Mouse (Mus musculus) erythroblast, embryonic 14.5 days (primary cell): ENCODE measurements around the gene Gm428. TPM values are rescaled to one million over a fixed set of nuclear protein-coding genes. Genes with fewer than 3 reads are reported as not detected.
"Not testable (repeated sequence)": the region's sequence is repeated elsewhere in the genome, so short reads cannot be mapped to it uniquely, and the experiment has no call there.

Experiments used
- H3K27me3 ChIP-seq: 2 replicates; pipeline ENCODE4 v1.6.1; 2012; ENCODE audit warnings: inconsistent platforms; ENCODE audit not compliant: control insufficient read depth
- H3K36me3 ChIP-seq: 2 replicates; pipeline ENCODE4 v1.6.1; 2012; ENCODE audit warnings: mild to moderate bottlenecking, inconsistent platforms; ENCODE audit not compliant: control insufficient read depth
- H3K4me1 ChIP-seq: 2 replicates; pipeline ENCODE4 v1.6.1; 2012; ENCODE audit warnings: inconsistent platforms; ENCODE audit not compliant: control insufficient read depth
- H3K4me3 ChIP-seq: replicated peaks from 2 replicates; pipeline ENCODE3; 2012; ENCODE audit warnings: moderate library complexity, mild to moderate bottlenecking, inconsistent platforms
- H3K9me3 ChIP-seq: 2 replicates; pipeline ENCODE4 v1.6.1; 2012; ENCODE audit warnings: low read length, inconsistent platforms, mixed read lengths; ENCODE audit not compliant: control insufficient read depth
- GATA1 ChIP-seq: IDR thresholded peaks from 2 replicates; pipeline ENCODE4 v1.6.1; 2012; ENCODE audit warnings: low read length, inconsistent platforms, mixed read lengths
- TAL1 ChIP-seq: IDR thresholded peaks from 3 replicates; pipeline ENCODE4 v1.6.1; 2012; ENCODE audit warnings: low read length, inconsistent platforms, mixed read lengths
- polyA plus RNA-seq: library from polyadenylated mRNA; stranded (reverse); fragments of >175 nt; gene quantifications from 2 replicates; pipeline ENCODE4 v1.2.3, GENCODE M21; 2012

The Gm428 gene
- polyA plus RNA-seq: not detected in 2 replicates

- not testable (repeated sequence) for H3K4me3 ChIP-seq, H3K4me1 ChIP-seq, H3K27me3 ChIP-seq, H3K9me3 ChIP-seq, H3K36me3 ChIP-seq
Measured at GRCm38 (mm10) chr4:73683216-73683615, at the start of gene Gm428. TSS of gene Gm428 (plus strand) at chr4:73683516.

GRCm38 (mm10) chr4:73637821-73638220 is 45.5 kb upstream of the Gm428 start, which contains the start of gene Gm11236:
TSS of gene Gm11236 (plus strand) at chr4:73638121.
- H3K36me3 ChIP-seq, H3K9me3 ChIP-seq, H3K27me3 ChIP-seq, H3K4me3 ChIP-seq, H3K4me1 ChIP-seq: not testable (repeated sequence)

- not testable (repeated sequence) for H3K4me1 ChIP-seq, H3K36me3 ChIP-seq, H3K4me3 ChIP-seq, H3K27me3 ChIP-seq, H3K9me3 ChIP-seq
Measured at GRCm38 (mm10) chr4:73661864-73662263, 21.5 kb upstream of the Gm428 start.

- not testable (repeated sequence) for H3K4me3 ChIP-seq, H3K4me1 ChIP-seq, H3K27me3 ChIP-seq, H3K9me3 ChIP-seq, H3K36me3 ChIP-seq
Measured at GRCm38 (mm10) chr4:73668054-73668453, 15.3 kb upstream of the Gm428 start, which contains the start of gene Gm11239. TSS of gene Gm11239 (plus strand) at chr4:73668354.

DNA sequence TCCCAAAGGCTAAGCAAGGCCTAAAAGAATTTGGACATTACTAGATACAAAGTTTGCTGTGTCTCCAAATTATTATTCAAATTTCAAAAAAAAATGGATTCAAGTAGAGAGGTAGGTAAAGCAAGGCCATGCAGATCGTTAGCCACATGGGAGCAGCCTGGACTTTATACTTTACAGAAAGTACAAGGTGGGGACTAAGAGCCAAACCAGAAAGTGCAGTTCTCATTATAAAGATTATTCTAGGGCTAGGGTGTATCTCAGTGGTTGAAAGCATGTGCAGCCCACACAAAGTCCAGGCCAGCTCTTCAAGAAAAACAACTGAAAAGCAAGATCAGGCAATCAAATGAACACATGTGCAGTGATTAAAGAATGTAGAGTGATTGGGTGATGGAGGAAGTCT is 35.4 kb downstream of the Gm428 start:
- no peaks in the 10 kb centered on the region for H3K4me1 ChIP-seq

GRCm38 (mm10) chr4:73719819-73720218 is 36.5 kb downstream of the Gm428 start:
- Histone ChIP-seq H3K4me1 (no peaks in the 10 kb centered on the region), H3K27me3 (no peaks in the 10 kb centered on the region), H3K9me3 (peaks cover 4% of the 10 kb centered on the region; the same call in 1 of the 2 replicates), H3K36me3 (no peaks in the 10 kb centered on the region), H3K4me3 (no peak overlapping the region)
- TF ChIP-seq GATA1 (no peak), TAL1 (no peak)

More for the DNA sequence above, 35.4 kb downstream of the Gm428 start:
- TF ChIP-seq TAL1: no peak
- no peak for TF ChIP-seq GATA1
- H3K9me3 ChIP-seq: peaks cover 4% of the 10 kb centered on the region; the same call in 1 of the 2 replicates
- no peaks in the 10 kb centered on the region for H3K27me3 ChIP-seq
- H3K36me3 ChIP-seq: no peaks in the 10 kb centered on the region
- H3K4me3 ChIP-seq: no peak overlapping the region

Other genes with a start within 250 kb of the Gm428 start
- not detected in 2 replicates for gene Gm11238, start 75.6 kb upstream of the Gm428 start, polyA plus RNA-seq
- not detected in 2 replicates for gene Gm11237, start 60.5 kb upstream of the Gm428 start, polyA plus RNA-seq
- not detected in 2 replicates for gene Gm11236, start 45.4 kb upstream of the Gm428 start, polyA plus RNA-seq
- not detected in 2 replicates for gene Gm11239, start 15.2 kb upstream of the Gm428 start, polyA plus RNA-seq
- gene Rasef, start 107.5 kb downstream of the Gm428 start, polyA plus RNA-seq: not detected in 2 replicates
- gene Gm11758, start 192.8 kb downstream of the Gm428 start, polyA plus RNA-seq: not detected in 2 replicates
- not detected in 2 replicates for gene Gm11757, start 207.6 kb downstream of the Gm428 start, polyA plus RNA-seq
- gene Gm13871, start 222.4 kb downstream of the Gm428 start, polyA plus RNA-seq: not detected in 2 replicates
- not detected in 2 replicates for gene Gm11756, start 237.2 kb downstream of the Gm428 start, polyA plus RNA-seq